Mouse (Mus musculus) neutrophil, adult 5-6 weeks (primary cell): ENCODE data around the gene Ndufa5. TPM values are rescaled to one million over a fixed set of nuclear protein-coding genes. Genes with fewer than 3 reads are reported as not detected.

Source experiments
- ATAC-seq: fragments of 151-379, 151-347 bp; 2 replicates; pipeline ENCODE4 v1.8.0; 2017; ENCODE audit warnings: mild to moderate bottlenecking, moderate TSS enrichment; ENCODE audit not compliant: insufficient number of reproducible peaks, poor library complexity, low FRiP score, severe bottlenecking; ENCODE audit errors: extremely low read depth
- total RNA-seq: library from RNA; stranded (forward); fragments of 200-1000 nt; gene quantifications from 2 replicates; pipeline ENCODE4 v1.2.3, GENCODE M21; 2017

The Ndufa5 gene
- total RNA-seq = 75.1 and 93.8 TPM in 2 replicates

GRCm38 (mm10) chr6:24527155-24528063 lies at the start of gene Ndufa5:
Gene Ndufa5 (minus strand): TSS chr6:24528013.
- ATAC-seq = peak; percentile 95

DNA sequence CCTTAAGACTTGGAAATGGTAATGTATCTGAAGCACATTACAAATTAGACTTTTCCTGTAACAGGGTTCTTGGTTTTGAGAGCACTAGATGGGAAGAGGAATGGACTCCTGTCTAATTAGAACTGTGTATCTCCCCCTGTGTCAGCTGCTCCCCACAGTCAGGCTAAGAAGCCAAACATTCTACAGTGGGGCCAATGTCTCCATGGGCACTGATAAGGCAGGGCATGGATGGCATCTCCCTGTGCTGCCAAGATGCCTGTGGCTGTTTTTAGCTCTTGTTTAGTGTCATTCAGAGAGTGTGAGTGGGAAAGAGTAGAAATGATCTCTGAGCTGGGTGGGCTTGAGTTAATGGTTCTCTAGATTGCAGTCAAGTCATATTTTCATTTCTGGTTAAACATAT lies 45.5 kb upstream of the Ndufa5 start:
- no peak for ATAC-seq

DNA sequence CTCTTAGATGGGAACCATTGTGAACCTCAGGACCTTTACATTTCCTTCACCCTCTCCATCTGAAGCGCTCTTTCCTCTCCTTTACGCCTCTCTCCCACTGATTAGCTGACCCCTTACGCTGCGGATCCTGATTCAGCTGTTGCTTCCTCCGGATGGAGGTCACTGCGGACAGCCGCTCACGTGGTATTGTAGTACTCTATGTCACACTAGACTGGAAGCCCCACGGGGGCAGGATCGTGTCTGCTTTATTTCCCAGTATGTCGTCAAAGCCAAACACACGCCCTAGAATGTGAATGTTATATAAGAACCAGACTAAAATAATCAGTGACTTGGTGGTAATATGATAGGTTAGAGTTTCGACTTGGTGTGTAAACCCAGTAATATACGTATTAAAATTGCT lies 44.6 kb upstream of the Ndufa5 start:
- no peak for ATAC-seq

- no peak for ATAC-seq
Measured at GRCm38 (mm10) chr6:24571126-24571525, 43.3 kb upstream of the Ndufa5 start.

GRCm38 (mm10) chr6:24570278-24570677 lies 42.5 kb upstream of the Ndufa5 start:
- ATAC-seq = no peak

DNA sequence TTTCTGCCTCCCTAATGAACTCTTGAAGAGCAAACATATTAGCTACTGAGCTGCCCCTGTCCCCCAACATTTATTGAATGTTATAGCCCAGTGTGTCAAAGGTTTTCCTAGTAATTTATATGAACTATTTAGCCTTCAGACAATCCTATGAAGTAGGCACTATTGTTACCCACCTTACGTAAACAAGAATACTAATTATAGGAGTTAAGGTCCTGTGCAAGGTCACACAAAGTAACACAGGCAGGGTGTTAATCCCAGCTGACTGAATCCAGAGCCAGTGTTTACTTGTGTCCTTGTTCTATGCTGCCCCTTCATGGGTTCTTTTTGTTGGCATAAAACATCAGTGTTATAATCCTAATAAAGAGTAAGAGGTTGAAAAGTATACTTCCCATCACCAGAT lies 41.9 kb upstream of the Ndufa5 start:
- ATAC-seq = no peak

DNA sequence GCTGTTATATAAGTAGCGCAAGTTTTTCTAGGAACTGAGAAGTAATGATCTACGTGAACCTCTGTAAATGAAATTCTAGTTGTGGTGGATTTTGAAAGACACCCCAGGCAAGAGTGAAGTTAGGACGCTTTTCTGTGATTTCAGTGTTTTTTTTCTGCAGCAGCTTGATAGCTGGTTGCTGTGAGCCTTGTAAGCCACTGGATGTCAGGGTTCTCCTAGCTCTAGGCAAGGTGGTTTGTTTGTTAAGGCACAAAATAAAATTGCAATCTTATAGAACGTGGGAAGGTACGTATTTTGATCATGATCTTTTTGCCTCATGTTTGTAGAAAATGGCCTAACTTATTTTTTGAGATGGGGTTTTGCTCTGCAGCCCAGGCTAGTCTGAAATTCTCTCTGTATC lies 41.1 kb upstream of the Ndufa5 start:
- no peak for ATAC-seq

GRCm38 (mm10) chr6:24564886-24565285 lies 37.1 kb upstream of the Ndufa5 start:
- no peak for ATAC-seq

DNA sequence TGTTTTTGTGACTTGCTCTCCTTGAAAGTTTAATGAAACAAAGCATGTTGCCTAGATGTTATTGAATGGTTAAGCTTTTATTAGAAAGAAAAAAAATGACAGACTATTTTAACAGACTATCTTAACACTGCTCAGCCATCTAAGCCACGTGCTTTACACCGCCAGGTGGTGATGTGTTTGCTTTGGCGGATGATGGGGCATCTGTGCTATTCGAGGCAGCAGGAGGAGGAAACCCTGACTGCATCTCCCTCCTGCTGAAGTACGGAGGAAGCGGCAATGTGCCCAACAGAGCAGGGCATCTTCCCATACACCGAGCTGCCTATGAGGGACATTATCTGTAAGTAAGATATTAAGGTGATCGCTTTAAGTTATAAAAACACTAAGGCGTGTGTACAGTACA lies 36.3 kb upstream of the Ndufa5 start:
- no peak for ATAC-seq

DNA sequence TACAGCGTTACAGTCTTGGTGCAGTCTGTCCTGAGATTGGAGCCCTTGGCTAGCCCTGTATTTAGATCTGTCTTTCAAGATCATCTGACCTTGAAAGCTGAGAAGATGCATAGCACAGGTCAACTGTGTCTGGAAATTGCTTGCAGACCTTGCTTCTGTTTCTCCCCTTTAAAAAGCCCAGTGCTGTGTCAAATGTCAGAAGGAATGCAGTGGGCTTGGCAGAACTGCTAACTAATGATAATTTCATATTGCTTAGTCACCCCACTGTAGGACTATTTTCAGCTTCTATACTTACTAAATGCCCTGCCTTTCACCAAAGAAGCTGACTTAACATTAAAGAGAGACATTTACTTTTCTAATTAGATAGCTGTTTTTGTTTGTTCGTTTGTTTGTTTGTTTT lies 27.7 kb upstream of the Ndufa5 start:
- no peak for ATAC-seq

GRCm38 (mm10) chr6:24554427-24555086 lies 26.7 kb upstream of the Ndufa5 start:
- ATAC-seq = no peak

GRCm38 (mm10) chr6:24552046-24552445 lies 24.2 kb upstream of the Ndufa5 start:
- no peak for ATAC-seq

GRCm38 (mm10) chr6:24549801-24550200 lies 22.0 kb upstream of the Ndufa5 start:
- ATAC-seq = no peak

DNA sequence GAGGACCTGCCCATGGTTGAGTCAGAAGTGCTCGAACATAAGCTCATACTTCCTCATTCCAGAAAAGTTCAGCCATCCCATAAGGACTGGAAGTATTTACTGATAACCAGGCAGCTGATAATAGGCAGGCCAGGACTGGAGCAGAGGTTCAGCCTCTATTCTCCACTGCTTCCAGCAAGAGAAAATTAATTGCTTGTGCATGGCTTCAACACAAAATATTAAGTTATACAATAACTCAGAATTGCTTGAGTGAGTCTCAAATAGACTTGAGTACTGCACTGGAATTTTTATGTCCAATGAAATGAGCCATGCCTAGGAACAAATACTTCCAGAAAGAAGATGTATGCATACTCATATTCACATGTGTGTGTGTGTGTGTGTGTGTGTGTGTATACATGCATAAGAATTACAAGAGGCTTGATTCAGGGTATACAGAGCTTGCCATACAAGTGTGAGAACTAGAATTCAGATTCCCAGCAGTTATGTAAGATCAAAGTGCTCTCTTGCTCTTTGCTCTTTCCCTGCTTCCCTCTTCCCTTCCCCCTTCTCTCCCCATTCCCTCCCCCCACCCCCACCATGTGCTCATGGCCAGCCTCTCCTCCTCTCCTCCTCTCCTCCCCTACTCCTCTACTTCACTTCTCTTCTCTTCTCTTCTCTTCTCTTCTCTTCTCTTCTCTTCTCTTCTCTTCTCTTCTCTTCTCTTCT lies 19.1 kb upstream of the Ndufa5 start:
- ATAC-seq = no peak

DNA sequence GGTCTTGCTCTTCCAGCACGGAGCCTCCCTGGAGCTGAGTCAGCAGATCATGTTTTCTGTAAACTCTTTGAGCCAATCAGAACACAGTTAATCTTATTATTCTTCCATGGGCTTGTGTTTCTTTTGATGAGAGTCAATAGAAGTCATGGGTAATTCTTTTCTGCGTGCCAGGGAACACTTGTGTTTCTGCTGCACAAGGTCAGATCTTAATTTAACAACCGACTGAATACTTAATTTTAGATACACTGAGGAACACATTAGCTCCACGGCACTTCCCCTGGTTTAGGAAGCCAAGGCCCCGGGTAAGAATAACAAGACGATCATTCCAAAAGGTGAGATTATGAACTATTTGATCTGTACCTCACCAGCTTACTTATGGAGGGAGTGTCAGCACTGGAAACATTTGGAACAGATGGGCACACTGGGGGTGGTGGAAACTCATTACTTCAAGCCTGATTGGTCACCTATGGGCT lies 15.3 kb upstream of the Ndufa5 start:
- no peak for ATAC-seq

GRCm38 (mm10) chr6:24542393-24542792 lies 14.6 kb upstream of the Ndufa5 start:
- ATAC-seq = no peak

DNA sequence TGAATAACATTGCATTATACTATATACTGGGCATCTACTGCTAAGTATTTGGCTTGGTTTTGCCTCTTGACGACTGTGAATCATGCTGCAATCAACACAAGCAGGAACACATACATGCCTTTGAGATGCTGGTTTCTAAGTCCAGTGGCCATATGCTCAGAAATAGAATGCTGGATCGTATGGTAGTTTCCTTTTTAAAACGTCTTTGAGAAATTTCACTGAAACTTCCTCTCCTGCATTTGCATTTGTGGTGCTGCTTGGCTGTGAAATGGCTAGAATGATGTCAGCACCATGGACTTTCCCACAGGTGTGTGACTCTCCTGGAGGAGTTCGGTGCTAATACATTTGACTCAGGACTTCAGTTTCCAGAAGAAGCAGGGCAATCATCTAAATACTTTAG lies 12.3 kb upstream of the Ndufa5 start:
- no peak for ATAC-seq

DNA sequence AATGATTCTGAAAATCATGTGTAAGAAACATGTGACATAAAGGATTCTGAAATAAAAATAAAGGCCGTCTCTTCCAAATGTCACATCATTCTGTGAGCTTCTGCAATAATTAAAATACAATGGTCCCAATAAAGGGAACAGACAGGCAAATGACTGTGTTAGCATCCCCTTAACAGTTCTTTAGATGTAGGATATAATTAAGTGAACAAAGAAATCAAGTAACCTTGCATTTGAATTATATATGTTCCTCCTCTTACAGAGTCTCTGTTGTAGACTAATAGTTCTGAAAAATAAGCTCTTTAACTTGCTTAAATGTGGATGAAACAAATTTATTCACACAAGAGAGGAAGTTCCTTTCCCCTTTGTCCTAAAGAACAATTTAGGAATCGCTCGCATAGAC lies 10.6 kb upstream of the Ndufa5 start:
- ATAC-seq = no peak

GRCm38 (mm10) chr6:24532804-24533203 lies 5.0 kb upstream of the Ndufa5 start:
- ATAC-seq = no peak
